ENCODE assay signal across 9 mouse cellular contexts in genomic region chr15:81064143-81064542, GRCm38 (mm10).
DNase-seq lines count a peak whose midpoint lies in the region; TF ChIP-seq lines count a peak whose summit lies in the region.
"Had no signal": no experiment of that assay in that cellular context is flagged by ENCODE, and none has a peak within 500 bp of the region (broad histone marks: within the 10 kb centered on the region; RNA-seq: fewer than 3 reads in every experiment).

No protein-coding gene starts in this region.

- no peaks in the 10 kb centered on the region for H3K27me3 ChIP-seq in splenic B cell, adult 2 months (ENCODE audit: control insufficient read depth, insufficient read depth, low read length, poor library complexity, severe bottlenecking)
- H3K27me3 ChIP-seq: lung, embryonic 15.5 days had no signal

- TF ChIP-seq CTCF in layer of hippocampus, adult 2 months (conservative IDR thresholded peaks at IDR 0.05), result peak; percentile 95

- H3K36me3 ChIP-seq in splenic B cell, adult 2 months (ENCODE audit: control insufficient read depth, insufficient read depth, low read length, poor library complexity, severe bottlenecking), result no peaks in the 10 kb centered on the region; the same call in 1 of the 2 replicates

- 0 out of 2 replicates have a peak overlapping the region, but pooled peaks have one; percentile 18 for H3K27ac ChIP-seq in layer of hippocampus, adult 2 months
- H3K27ac ChIP-seq: lung, embryonic 15.5 days had no signal

- peak; percentile 52 for DNase-seq in adrenal gland, postnatal 14 days
- no peak for DNase-seq in adrenal gland, postnatal 4 days (ENCODE audit: low spot score in 2 of 2)
- DNase-seq in layer of hippocampus, adult 2 months (ENCODE audit: low spot score in 2 of 2), result peak; percentile 22 to 59
- no peak for DNase-seq in layer of hippocampus, adult 9-10 months (ENCODE audit: low spot score)
- DNase-seq in ES-CJ7 (ENCODE audit: low read depth, low spot score), result peak; percentile 29
- DNase-seq in embryo, embryonic 10.5 days (ENCODE audit: low spot score), result peak; percentile 75
- DNase-seq in splenic B cell, adult 2 months (ENCODE audit: low read depth, low spot score), result peak; percentile 72
- DNase-seq in urinary bladder, postnatal 36 days (ENCODE audit: low spot score in 2 of 2), result no peak

- H3K4me3 ChIP-seq in layer of hippocampus, adult 2 months, result no peak overlapping the region
- H3K4me3 ChIP-seq: lung, embryonic 15.5 days had no signal

Comparison
In these comparisons a context has a peak if more than half of its experiments do, and no peak if none do; other contexts are left out.
1. DNase-seq: peak in adrenal gland, postnatal 14 days (single experiment), layer of hippocampus, adult 2 months (2 of 2), ES-CJ7 (single experiment), embryo, embryonic 10.5 days (single experiment) and splenic B cell, adult 2 months (single experiment); none in adrenal gland, postnatal 4 days (0 of 2), layer of hippocampus, adult 9-10 months (single experiment) and urinary bladder, postnatal 36 days (0 of 2).